Mouse (Mus musculus) forebrain, embryonic 12.5 days (tissue): Measurements from ENCODE around the gene Shisa2. TPM values are rescaled to one million over a fixed set of nuclear protein-coding genes. Genes with fewer than 3 reads are reported as not detected.

Source experiments
- ATAC-seq: fragments of 200-750 bp; cut with Nextera tagmentation; 2 replicates; pipeline ENCODE4 v1.8.0; 2017; ENCODE audit warnings: moderate TSS enrichment; ENCODE audit not compliant: low FRiP score
- H3K27ac ChIP-seq: fragments of 300-500 bp; sonication (generic); 2 replicates; pipeline ENCODE4 v1.5.1; 2016; ENCODE audit warnings: mild to moderate bottlenecking
- H3K27me3 ChIP-seq: fragments of 300-500 bp; sonication (generic); 2 replicates; pipeline ENCODE4 v1.6.1; 2016; ENCODE audit warnings: mild to moderate bottlenecking
- H3K36me3 ChIP-seq: fragments of 300-500 bp; sonication (generic); replicated peaks from 2 replicates; pipeline ENCODE4 v1.6.1; 2016; ENCODE audit warnings: mild to moderate bottlenecking
- H3K4me1 ChIP-seq: fragments of 300-500 bp; sonication (generic); 2 replicates; pipeline ENCODE4 v1.6.1; 2016
- H3K4me2 ChIP-seq: fragments of 300-500 bp; sonication (generic); 2 replicates; pipeline ENCODE4 v1.6.1; 2016; ENCODE audit warnings: mild to moderate bottlenecking, moderate library complexity
- H3K4me3 ChIP-seq: fragments of 300-500 bp; sonication (generic); replicated peaks from 2 replicates; pipeline ENCODE4 v1.5.1; 2016; ENCODE audit warnings: mild to moderate bottlenecking
- H3K9ac ChIP-seq: fragments of 300-500 bp; sonication (generic); 2 replicates; pipeline ENCODE4 v1.6.1; 2016; ENCODE audit warnings: mild to moderate bottlenecking
- H3K9me3 ChIP-seq: fragments of 300-500 bp; sonication (generic); 2 replicates; pipeline ENCODE4 v1.6.1; 2016
- WGBS: fragments of 180-500 bp; shearing (Covaris S2); methylation state at CpG from one replicate; pipeline ENCODE4 v1.1.7; 2016; 5-methylcytosine and 5-hydroxymethylcytosine counted together
- polyA plus RNA-seq: library from polyadenylated mRNA; unstranded; fragments of >200 nt; fragmentation: Nextera tagmentation; extraction: Ambion mirVana; gene quantifications from 2 replicates; pipeline ENCODE4 v1.2.1, GENCODE M21; 2016

The Shisa2 gene
- polyA plus RNA-seq, 1 experiment from 2014 or later, result 51.5 TPM

DNA sequence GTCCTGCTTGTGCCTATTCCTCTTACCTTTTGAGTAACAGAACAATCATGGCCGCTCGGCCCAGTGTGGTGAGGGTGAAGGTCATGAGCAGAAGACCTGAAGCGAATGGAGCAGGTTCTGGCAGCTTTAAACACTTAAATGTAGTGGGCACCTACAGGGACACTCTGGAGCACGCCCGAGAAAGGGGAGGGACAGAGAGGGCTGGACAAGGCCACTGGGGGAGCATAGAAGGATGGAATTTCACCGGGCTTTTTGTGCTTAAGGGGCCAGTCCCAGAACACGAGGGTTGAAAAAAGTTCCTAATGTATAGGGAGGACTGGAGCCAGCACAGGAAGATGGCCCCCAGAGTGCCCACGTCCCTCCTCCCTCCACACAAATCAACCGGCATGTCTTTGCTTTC lies 8.9 kb downstream of the Shisa2 start:
- H3K9ac ChIP-seq, result no peak overlapping the region
- peaks cover 9% of the 10 kb centered on the region for H3K4me1 ChIP-seq
- no peaks in the 10 kb centered on the region for H3K9me3 ChIP-seq
- H3K27me3 ChIP-seq, result peaks cover 4% of the 10 kb centered on the region; the same call in 1 of the 2 replicates
- WGBS, result 74% methylated on average over 9 of the region's 9 CpGs
- H3K36me3 ChIP-seq, result peaks cover 30% of the 10 kb centered on the region
- H3K4me3 ChIP-seq, result no peak overlapping the region
- no peak overlapping the region for H3K4me2 ChIP-seq
- ATAC-seq, result no peak
- no peak overlapping the region for H3K27ac ChIP-seq

DNA sequence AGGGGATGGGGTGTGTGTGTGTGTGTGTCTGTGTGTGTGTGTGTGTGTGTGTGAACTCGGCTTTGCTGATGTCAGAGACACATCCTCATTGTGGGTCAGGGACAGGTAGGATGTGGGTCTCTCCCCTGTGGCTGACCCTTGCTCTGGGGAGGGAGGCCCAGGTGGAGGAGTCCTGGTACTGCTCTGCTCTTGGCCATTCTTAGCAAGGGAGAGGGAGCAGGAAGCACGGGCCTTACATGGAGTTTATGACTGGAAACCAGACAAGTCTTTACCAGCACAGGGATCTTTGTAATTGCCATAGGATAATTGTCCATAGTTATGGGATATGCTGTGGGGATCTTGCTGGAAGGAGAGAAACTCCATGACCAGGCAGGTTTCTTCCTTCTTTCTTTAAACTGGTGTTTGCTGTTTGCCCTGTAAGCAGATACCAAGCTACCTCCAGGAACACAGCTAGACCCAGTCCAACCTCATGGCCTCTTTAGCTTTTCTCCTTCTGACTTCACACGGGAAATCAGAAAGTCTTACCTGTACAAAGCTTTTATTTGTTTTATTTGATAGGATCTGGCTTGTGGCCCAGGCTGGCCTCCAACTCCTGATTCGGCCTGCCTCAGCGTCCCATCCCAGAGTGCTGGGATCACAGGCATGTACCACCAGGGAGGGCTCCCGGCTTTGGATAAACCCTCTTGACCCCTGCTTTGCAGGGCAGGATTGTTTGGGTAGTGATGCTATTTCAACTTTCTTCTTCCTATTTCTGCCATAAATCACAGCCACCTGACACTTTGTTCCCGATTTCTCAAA lies 14.0 kb downstream of the Shisa2 start:
- no peak overlapping the region for H3K9ac ChIP-seq
- 0 out of 2 replicates have a peak overlapping the region, but pooled peaks have one; percentile 19 for H3K27ac ChIP-seq
- peaks cover 4% of the 10 kb centered on the region; the same call in 1 of the 2 replicates for H3K27me3 ChIP-seq
- H3K4me2 ChIP-seq, result no peak overlapping the region
- H3K4me1 ChIP-seq, result peaks cover 19% of the 10 kb centered on the region
- WGBS, result 62% methylated on average over 7 of the region's 7 CpGs
- ATAC-seq, result no peak
- no peak overlapping the region for H3K4me3 ChIP-seq
- H3K36me3 ChIP-seq, result no peaks in the 10 kb centered on the region
- H3K9me3 ChIP-seq, result no peaks in the 10 kb centered on the region

DNA sequence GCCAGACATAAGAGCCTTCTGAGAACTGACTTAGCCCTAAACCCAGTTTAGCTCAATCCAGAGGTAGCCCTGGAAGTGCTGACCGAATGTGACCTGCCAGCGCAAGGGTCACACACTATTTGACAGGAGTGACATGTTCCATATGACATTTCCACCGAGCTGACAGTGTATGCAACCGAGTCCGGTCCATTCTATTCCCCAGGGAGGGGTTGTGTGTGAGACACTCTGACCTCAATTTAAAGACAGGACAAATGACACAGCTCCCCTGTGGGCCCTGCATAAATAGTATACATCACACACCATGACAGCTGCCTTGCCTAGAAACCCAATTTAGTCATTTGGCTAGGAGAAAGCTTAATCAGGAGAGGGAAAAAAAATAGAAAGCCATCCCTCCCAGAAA lies 16.7 kb downstream of the Shisa2 start:
- Histone ChIP-seq H3K36me3 (no peaks in the 10 kb centered on the region), H3K27ac (no peak overlapping the region), H3K9ac (no peak overlapping the region), H3K4me1 (peaks cover 19% of the 10 kb centered on the region), H3K27me3 (peaks cover 4% of the 10 kb centered on the region; the same call in 1 of the 2 replicates), H3K4me2 (no peak overlapping the region), H3K9me3 (no peaks in the 10 kb centered on the region), H3K4me3 (no peak overlapping the region)
- peak; percentile 46; the same call in 1 of the 2 replicates for ATAC-seq
- 43% methylated on average over 5 of the region's 5 CpGs for WGBS

DNA sequence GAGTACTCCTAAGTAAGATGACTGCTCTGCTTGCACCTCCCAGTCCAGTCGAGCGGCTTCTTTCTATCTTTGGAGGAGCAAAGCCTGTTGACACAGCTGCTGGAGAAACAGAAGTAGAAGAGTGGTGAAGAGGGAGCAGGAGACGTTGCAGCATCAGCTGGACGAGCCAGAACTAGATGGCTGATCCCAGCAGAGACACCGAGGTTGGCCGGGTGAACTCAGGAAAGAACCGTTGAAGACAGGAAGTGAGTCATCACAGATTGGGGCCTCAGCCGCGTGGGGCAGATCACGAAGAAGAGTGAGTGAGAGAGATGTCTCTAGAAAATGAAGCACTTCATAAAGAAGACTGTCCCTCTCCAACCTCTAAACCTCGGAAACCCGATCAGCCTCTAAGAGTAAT lies 18.5 kb downstream of the Shisa2 start:
- Histone ChIP-seq H3K4me2 (no peak overlapping the region), H3K4me1 (peaks cover 23% of the 10 kb centered on the region), H3K4me3 (no peak overlapping the region), H3K36me3 (no peaks in the 10 kb centered on the region), H3K9ac (no peak overlapping the region), H3K9me3 (no peaks in the 10 kb centered on the region), H3K27ac (no peak overlapping the region), H3K27me3 (peaks cover 4% of the 10 kb centered on the region; the same call in 1 of the 2 replicates)
- ATAC-seq, result no peak
- 85% methylated on average over 12 of the region's 12 CpGs for WGBS

DNA sequence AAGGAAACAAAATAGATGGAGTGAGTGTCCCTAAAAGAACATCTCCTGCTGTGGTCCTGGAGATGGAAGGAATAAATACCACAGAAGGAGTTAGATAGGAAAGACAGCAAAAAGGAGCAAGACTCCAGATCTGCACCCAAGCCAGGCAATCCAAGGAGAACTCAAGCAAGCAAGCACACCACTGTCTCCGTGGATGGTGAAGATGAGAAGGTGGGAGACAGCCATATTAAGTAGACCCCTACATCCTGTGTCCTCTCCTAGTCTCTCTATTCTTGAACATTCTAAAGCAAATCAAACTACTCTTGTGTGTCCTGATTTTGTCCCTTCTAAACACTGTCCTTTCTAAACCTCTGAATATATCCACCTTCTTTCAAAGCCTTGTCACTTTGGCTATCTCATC lies 19.1 kb downstream of the Shisa2 start:
- no peak overlapping the region for H3K4me2 ChIP-seq
- WGBS, result 89% methylated on average over 1 of the region's 1 CpGs

DNA sequence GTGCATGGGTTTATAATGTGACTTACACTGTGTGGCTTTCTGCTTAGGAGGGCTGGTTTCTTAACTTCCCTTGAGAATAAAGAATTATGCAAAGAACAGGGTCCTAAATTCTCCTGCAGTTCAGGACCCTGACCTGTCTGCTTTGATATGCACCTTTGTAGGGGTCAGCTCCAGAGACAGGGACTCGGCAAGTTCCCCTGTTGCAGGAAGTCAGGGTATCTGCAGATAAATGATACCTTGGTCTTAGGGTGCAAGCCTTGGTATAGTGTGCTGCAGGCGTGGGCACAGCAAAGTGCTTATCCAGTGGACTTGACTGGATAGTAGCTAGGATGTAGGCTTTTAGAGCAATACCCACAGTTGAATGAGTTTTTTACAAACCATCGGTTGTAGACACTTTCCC lies 19.8 kb downstream of the Shisa2 start:
- ATAC-seq, result no peak
- Histone ChIP-seq H3K4me2 (no peak overlapping the region), H3K36me3 (no peaks in the 10 kb centered on the region), H3K4me1 (peaks cover 18% of the 10 kb centered on the region), H3K27me3 (no peaks in the 10 kb centered on the region), H3K27ac (no peak overlapping the region), H3K9ac (no peak overlapping the region), H3K9me3 (no peaks in the 10 kb centered on the region), H3K4me3 (no peak overlapping the region)
- WGBS, result 83% methylated on average over 3 of the region's 3 CpGs

More for the DNA sequence above, 19.1 kb downstream of the Shisa2 start:
- H3K9me3 ChIP-seq, result no peaks in the 10 kb centered on the region
- H3K4me3 ChIP-seq, result no peak overlapping the region
- no peaks in the 10 kb centered on the region for H3K27me3 ChIP-seq
- ATAC-seq, result no peak
- H3K4me1 ChIP-seq, result peaks cover 23% of the 10 kb centered on the region
- no peaks in the 10 kb centered on the region for H3K36me3 ChIP-seq
- H3K9ac ChIP-seq, result no peak overlapping the region
- no peak overlapping the region for H3K27ac ChIP-seq

DNA sequence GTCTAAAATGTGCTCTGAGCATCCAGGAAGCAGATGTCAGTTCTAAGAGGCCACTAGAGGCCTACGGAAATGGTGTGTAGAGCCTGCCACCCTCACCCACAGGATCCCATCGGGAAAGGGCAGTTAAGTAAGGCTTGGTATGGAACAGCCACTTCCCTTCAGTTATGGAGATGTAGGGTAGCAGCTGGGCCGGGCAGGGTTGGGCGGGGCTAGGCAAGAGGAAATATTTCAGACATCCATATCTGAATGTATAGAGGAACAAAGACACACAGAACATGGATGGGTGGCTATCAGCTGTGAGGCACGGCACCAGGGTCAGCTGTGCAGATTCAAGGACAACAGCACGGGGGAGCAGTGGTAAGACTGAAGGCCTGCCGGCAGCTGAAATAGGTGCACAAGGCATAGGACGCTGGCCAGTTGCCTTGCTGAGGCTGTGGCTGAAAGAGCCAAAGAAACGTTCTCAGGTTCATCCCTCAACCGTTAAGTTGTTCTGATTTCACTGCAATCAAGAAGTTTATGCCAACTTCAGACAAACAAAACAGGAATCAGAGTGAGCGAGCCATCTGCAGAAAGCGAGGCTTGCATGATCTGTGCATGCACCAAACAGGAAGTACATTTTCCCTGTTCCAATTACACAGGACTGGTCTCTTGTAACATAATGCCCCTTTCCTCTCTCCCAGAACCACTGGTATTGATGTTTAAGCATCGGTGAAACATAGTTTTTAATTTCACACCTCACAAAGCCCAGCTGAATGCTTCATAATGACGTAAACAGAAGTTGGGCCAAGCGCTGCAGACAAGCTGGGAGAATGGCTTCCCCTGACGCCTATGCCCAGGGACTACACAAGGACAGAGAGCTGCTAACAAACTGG lies 22.0 kb downstream of the Shisa2 start:
- no peaks in the 10 kb centered on the region for H3K36me3 ChIP-seq
- whole genome bisulfite sequencing, result 79% methylated on average over 16 of the region's 16 CpGs
- H3K9me3 ChIP-seq, result no peaks in the 10 kb centered on the region
- no peaks in the 10 kb centered on the region for H3K27me3 ChIP-seq
- H3K4me3 ChIP-seq, result no peak overlapping the region
- H3K27ac ChIP-seq, result no peak overlapping the region
- ATAC-seq, result no peak
- peaks cover 9% of the 10 kb centered on the region for H3K4me1 ChIP-seq
- H3K9ac ChIP-seq, result no peak overlapping the region
- H3K4me2 ChIP-seq, result no peak overlapping the region

DNA sequence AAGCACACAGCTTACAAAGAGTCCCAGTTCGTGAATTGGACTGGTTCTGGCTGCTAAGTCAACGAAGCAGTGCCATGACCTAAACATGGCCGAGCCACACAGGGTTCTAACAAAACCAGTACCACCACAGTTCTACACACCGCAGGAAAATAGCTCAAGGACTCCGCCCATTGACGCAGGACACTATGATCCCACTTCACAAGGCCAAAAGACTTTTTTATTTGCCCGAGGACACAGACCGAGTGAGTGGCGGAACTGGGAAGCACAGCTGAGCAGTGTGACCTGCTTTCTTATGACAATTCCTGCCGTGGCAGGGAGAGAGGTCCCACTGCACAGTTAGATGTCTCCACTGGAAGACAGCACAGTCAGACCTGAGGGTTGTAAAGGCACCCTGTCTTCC lies 23.5 kb downstream of the Shisa2 start:
- Histone ChIP-seq H3K9ac (no peak overlapping the region), H3K9me3 (no peaks in the 10 kb centered on the region), H3K36me3 (no peaks in the 10 kb centered on the region), H3K4me1 (peaks cover 4% of the 10 kb centered on the region; the same call in 1 of the 2 replicates), H3K27me3 (no peaks in the 10 kb centered on the region), H3K4me2 (no peak overlapping the region), H3K4me3 (no peak overlapping the region), H3K27ac (no peak overlapping the region)
- ATAC-seq, result no peak
- 83% methylated on average over 10 of the region's 10 CpGs for WGBS

DNA sequence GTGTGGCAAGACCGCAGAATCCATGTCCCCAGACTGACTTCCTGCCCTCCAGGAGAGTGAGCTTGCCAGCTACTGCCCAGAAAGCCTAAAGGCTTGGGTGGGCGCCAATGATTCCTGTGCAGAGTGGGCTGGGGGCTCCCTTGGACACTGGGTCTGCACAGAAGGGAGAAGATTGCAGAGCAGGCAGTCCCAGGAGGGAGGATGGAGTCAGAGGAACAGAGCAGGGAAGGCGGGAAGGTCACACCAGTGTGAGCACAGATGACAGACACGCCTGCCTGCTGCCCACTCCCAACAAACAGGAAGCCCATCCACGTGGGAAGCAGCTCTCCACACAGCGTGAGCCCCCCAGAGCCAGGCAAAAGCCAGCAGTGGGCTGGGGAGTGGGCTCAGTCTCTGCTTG lies 24.2 kb downstream of the Shisa2 start:
- no peak overlapping the region for H3K4me2 ChIP-seq
- no peaks in the 10 kb centered on the region for H3K27me3 ChIP-seq
- H3K9me3 ChIP-seq, result no peaks in the 10 kb centered on the region
- no peak overlapping the region for H3K4me3 ChIP-seq
- H3K27ac ChIP-seq, result no peak overlapping the region
- H3K4me1 ChIP-seq, result peaks cover 4% of the 10 kb centered on the region; the same call in 1 of the 2 replicates
- H3K9ac ChIP-seq, result no peak overlapping the region
- H3K36me3 ChIP-seq, result no peaks in the 10 kb centered on the region
- no peak for ATAC-seq
- WGBS, result 88% methylated on average over 6 of the region's 6 CpGs

DNA sequence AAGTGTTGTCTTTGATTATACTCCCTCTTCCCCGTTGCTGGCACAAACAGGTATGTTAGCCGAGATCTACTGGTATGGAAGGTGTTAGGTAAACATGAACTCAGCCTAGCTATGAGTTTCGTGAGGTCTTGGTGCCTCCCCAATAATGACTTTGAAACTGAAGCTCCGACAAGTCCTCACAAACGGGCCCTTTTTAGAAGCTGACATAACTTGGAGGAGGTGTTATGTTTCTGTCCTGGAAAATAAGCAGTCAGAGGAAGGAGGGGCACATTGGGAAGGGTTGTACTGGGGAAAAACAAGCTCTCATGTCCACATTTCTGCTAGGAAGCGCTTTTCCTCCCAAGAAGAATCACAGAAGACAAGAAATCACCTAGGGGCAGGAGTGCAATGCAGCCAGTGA lies 31.5 kb downstream of the Shisa2 start:
- no peak for ATAC-seq
- no peak overlapping the region for H3K27ac ChIP-seq
- H3K27me3 ChIP-seq, result no peaks in the 10 kb centered on the region
- H3K4me2 ChIP-seq, result no peak overlapping the region
- H3K4me3 ChIP-seq, result no peak overlapping the region
- 82% methylated on average over 6 of the region's 6 CpGs for WGBS
- no peak overlapping the region for H3K9ac ChIP-seq
- no peaks in the 10 kb centered on the region for H3K36me3 ChIP-seq
- no peaks in the 10 kb centered on the region for H3K9me3 ChIP-seq
- no peaks in the 10 kb centered on the region for H3K4me1 ChIP-seq

DNA sequence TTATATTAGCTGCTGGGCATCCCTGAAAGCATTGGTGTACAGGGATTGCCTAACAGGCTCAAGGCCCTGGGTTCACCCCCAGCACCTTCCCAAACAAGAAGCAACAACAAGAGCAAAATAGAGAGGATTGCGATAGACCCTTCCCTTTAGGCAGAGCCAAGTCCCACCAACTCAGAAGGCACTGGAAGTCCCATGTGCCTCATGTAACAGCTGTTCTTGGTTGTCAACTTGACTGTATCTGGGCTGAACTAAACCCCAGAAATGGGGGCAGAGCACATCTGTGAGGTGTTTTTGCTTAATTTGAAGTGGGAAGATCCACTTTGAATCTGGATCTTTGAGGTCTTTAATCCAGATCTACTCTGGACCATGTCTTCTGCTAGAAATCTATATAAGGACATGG lies 32.0 kb downstream of the Shisa2 start:
- ATAC-seq, result no peak
- Histone ChIP-seq H3K4me2 (no peak overlapping the region), H3K9ac (no peak overlapping the region), H3K27ac (no peak overlapping the region), H3K4me3 (no peak overlapping the region), H3K27me3 (no peaks in the 10 kb centered on the region), H3K36me3 (no peaks in the 10 kb centered on the region), H3K4me1 (no peaks in the 10 kb centered on the region), H3K9me3 (no peaks in the 10 kb centered on the region)
- WGBS, result 97% methylated on average over 1 of the region's 1 CpGs

DNA sequence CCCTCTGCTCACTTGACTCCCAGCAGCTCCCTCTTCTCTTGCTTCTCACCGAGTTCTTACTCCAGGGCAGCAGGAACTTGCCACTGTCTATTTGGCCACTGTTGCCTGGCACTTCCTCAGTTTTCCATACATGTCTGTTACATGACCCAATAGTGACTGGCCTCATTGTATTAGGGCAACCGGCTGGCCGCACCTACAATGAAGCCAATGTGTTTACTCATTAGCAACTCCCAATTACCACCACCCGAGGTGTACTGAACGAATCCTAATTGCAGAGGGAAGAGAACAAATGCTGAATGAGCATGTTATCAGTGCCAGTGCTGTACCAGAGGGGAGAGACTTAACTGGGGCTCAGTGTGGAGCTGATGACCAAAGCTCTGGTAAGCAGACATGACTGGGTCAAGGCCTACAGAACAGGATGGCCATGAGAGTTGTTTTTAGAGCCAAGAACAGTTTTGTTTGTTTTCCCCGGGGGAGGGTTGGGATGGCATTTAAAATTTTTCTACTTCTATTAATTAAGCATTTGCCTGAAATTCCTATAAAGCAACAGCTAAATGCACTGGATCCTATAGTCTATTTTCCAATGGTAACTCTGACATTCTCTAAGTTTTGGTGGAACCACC lies 47.9 kb downstream of the Shisa2 start:
- no peak overlapping the region for H3K4me2 ChIP-seq
- WGBS, result 48% methylated on average over 6 of the region's 6 CpGs
- no peak overlapping the region for H3K9ac ChIP-seq
- peaks cover 17% of the 10 kb centered on the region for H3K4me1 ChIP-seq
- H3K27ac ChIP-seq, result no peak overlapping the region
- peak; percentile 33; the same call in 1 of the 2 replicates for ATAC-seq
- H3K4me3 ChIP-seq, result no peak overlapping the region
- no peaks in the 10 kb centered on the region for H3K9me3 ChIP-seq
- no peaks in the 10 kb centered on the region for H3K36me3 ChIP-seq
- H3K27me3 ChIP-seq, result 0 out of 2 replicates have a peak, but pooled peaks cover 14% of the 10 kb centered on the region
